Mouse (Mus musculus): ENCODE measurements around the gene Cplane1.

Gene Cplane1

GRCm38 (mm10) chr15:8305474-8305873 is 136.6 kb downstream of the Cplane1 start:
- DNase-seq = no peak

DNA sequence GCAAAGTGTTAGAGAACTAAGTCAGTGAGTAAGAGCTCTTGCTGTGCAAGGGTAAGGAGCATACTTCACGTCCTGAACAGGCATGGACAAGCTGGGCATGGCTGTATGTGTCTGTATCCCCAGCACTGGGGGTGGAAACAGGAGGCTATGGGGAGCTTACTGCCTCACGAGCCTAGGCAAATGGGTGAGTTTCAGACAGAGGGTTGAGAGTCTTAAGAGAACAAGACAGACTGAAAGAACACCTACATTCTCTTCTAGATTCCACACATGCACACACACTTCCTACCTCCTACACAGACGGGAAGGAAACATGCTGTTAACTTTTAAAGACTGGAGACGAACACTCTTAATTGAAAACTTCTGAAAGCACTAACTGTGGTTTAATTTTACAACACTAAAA is 148.5 kb downstream of the Cplane1 start:
- no peak for DNase-seq

DNA sequence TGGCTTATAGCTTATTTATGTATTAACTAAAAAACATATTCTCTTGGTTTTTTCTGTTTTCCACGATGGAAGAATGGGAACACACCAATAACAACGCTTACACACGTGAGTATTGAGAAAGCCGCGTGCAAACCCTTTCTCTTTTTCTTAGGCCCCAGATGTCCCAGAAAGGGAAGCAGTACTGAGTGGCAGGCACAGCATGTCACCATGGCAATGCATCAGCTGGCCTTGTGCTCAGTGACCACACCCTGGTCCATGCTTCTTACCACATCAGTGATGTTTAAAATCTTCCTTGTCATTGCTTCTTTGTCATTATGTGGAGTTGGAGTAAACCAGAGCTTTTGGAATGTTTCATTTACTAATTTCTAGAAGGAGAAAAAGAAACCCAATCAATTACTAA is 150.3 kb downstream of the Cplane1 start:
- no peak for DNase-seq

All from lung, postnatal 14 days (tissue).